Mouse (Mus musculus) CH12.LX (cell line): ENCODE results near the gene Zfpm1. TPM values are rescaled to one million over a fixed set of nuclear protein-coding genes. Genes with fewer than 3 reads are reported as not detected.

Experiments
- DNase-seq: peaks from one replicate; pipeline ENCODE4 v3.0.0-alpha.2; 2013; ENCODE audit errors: extremely low read depth
- H3K27ac ChIP-seq: 2 replicates; pipeline ENCODE4 v1.5.1; 2012; ENCODE audit warnings: low read depth, mild to moderate bottlenecking, control low read depth, moderate library complexity; ENCODE audit not compliant: insufficient read depth
- H3K27me3 ChIP-seq: replicated peaks from 2 replicates; pipeline ENCODE3; 2012; ENCODE audit warnings: inconsistent platforms
- H3K36me3 ChIP-seq, 2 experiments: replicated peaks in 1 of 2; 2 replicates each; pipeline versions ENCODE3 to v1.6.1; 2012; ENCODE audit warnings: inconsistent platforms in 1 of 2, low read length in 1 of 2, mild to moderate bottlenecking in 1 of 2, mixed read lengths in 1 of 2, moderate library complexity in 1 of 2; ENCODE audit not compliant: control insufficient read depth in 1 of 2, insufficient read depth in 1 of 2
- H3K4me1 ChIP-seq, 2 experiments: 2 replicates each; pipeline ENCODE4 v1.6.1; 2012; ENCODE audit warnings: inconsistent platforms in 1 of 2, moderate library complexity in 1 of 2; ENCODE audit not compliant: insufficient read depth in 2 of 2, control insufficient read depth in 1 of 2
- H3K4me2 ChIP-seq: 2 replicates; pipeline ENCODE4 v1.6.1; 2012; ENCODE audit warnings: low read depth, mild to moderate bottlenecking, control low read depth; ENCODE audit not compliant: poor library complexity, insufficient read depth, severe bottlenecking
- H3K4me3 ChIP-seq, 3 experiments: fragments of 150-350 bp in 1 of 3; sonication (generic) in 1 of 3; replicated peaks in 1 of 3; 2 replicates each; pipeline versions ENCODE3 to v1.5.1; 2011 to 2012; ENCODE audit warnings: low read depth in 2 of 3, low read length in 2 of 3, mild to moderate bottlenecking in 2 of 3, moderate library complexity in 2 of 3, control low read depth in 1 of 3, improper control_type of control experiment in 1 of 3, inconsistent platforms in 1 of 3, mixed read lengths in 1 of 3; ENCODE audit not compliant: poor library complexity in 1 of 3
- H3K79me2 ChIP-seq: replicated peaks from 2 replicates; pipeline ENCODE4 v1.6.1; 2012; ENCODE audit warnings: mild to moderate bottlenecking, moderate library complexity; ENCODE audit not compliant: control insufficient read depth, poor library complexity, insufficient read depth, severe bottlenecking; ENCODE audit errors: extremely low read depth
- H3K9ac ChIP-seq: 2 replicates; pipeline ENCODE4 v1.6.1; 2012; ENCODE audit warnings: low read depth, mild to moderate bottlenecking, control low read depth, moderate library complexity; ENCODE audit not compliant: insufficient read depth
- H3K9me3 ChIP-seq: replicated peaks from 2 replicates; pipeline ENCODE3; 2012; ENCODE audit warnings: low read length, inconsistent platforms, mixed read lengths
- BHLHE40 ChIP-seq: IDR thresholded peaks from 2 replicates; pipeline ENCODE4 v1.6.1; 2011; ENCODE audit warnings: mild to moderate bottlenecking, low read depth, low read length, improper control_type of control experiment
- CHD1 ChIP-seq: IDR thresholded peaks from 2 replicates; pipeline ENCODE4 v1.6.1; 2012; ENCODE audit warnings: low read depth, low read length, improper control_type of control experiment, inconsistent platforms
- CHD2 ChIP-seq: IDR thresholded peaks from 2 replicates; pipeline ENCODE4 v1.6.1; 2011; ENCODE audit warnings: low read length, improper control_type of control experiment
- CTCF ChIP-seq, 2 experiments: IDR thresholded peaks in 1 of 2; conservative IDR thresholded peaks in 1 of 2; 2 replicates each; pipeline ENCODE4 v1.5.1; 2011 to 2012; ENCODE audit warnings: low read depth in 2 of 2, low read length in 2 of 2, improper control_type of control experiment in 1 of 2, inconsistent platforms in 1 of 2, mild to moderate bottlenecking in 1 of 2, moderate library complexity in 1 of 2
- ELF1 ChIP-seq: IDR thresholded peaks from 2 replicates; pipeline ENCODE4 v1.6.1; 2014; ENCODE audit warnings: low read depth, mild to moderate bottlenecking, inconsistent platforms, low read length, improper control_type of control experiment
- EP300 ChIP-seq: IDR thresholded peaks from 2 replicates; pipeline ENCODE4 v1.6.1; 2011; ENCODE audit warnings: low read length, improper control_type of control experiment
- JUND ChIP-seq: conservative IDR thresholded peaks from 2 replicates; pipeline ENCODE4 v1.6.1; 2011; ENCODE audit warnings: low read depth, low read length, improper control_type of control experiment
- KAT2A ChIP-seq: IDR thresholded peaks from 2 replicates; pipeline ENCODE4 v1.6.1; 2012; ENCODE audit warnings: low read length, improper control_type of control experiment, inconsistent platforms; ENCODE audit not compliant: insufficient replicate concordance
- MAFK ChIP-seq: IDR thresholded peaks from 2 replicates; pipeline ENCODE4 v1.6.1; 2011; ENCODE audit warnings: low read length, improper control_type of control experiment; ENCODE audit not compliant: insufficient replicate concordance
- MAZ ChIP-seq: IDR thresholded peaks from 2 replicates; pipeline ENCODE4 v1.6.1; 2012; ENCODE audit warnings: low read depth, mild to moderate bottlenecking, inconsistent platforms, low read length, improper control_type of control experiment, moderate library complexity
- MEF2A ChIP-seq: IDR thresholded peaks from 2 replicates; pipeline ENCODE4 v1.6.1; 2014; ENCODE audit warnings: low read depth, mild to moderate bottlenecking, inconsistent platforms, low read length, improper control_type of control experiment, borderline replicate concordance
- MYC ChIP-seq: IDR thresholded peaks from 2 replicates; pipeline ENCODE4 v1.6.1; 2011; ENCODE audit warnings: low read depth, mild to moderate bottlenecking, improper control_type of control experiment, low read length
- NELFE ChIP-seq: IDR thresholded peaks from 2 replicates; pipeline ENCODE4 v1.6.1; 2011; ENCODE audit warnings: low read depth, low read length, improper control_type of control experiment
- NRF1 ChIP-seq: IDR thresholded peaks from 2 replicates; pipeline ENCODE4 v1.6.1; 2014; ENCODE audit warnings: low read depth, mild to moderate bottlenecking, inconsistent platforms, low read length, improper control_type of control experiment, moderate library complexity
- PAX5 ChIP-seq: IDR thresholded peaks from 2 replicates; pipeline ENCODE4 v1.6.1; 2012; ENCODE audit warnings: low read length, inconsistent platforms, mixed read lengths
- POLR2A ChIP-seq: IDR thresholded peaks from 2 replicates; pipeline ENCODE4 v1.6.1; 2011; ENCODE audit warnings: low read depth, mild to moderate bottlenecking, improper control_type of control experiment, low read length
- POLR2AphosphoS2 ChIP-seq: IDR thresholded peaks from 2 replicates; pipeline ENCODE4 v1.6.1; 2011; ENCODE audit warnings: low read depth, low read length, improper control_type of control experiment
- RCOR1 ChIP-seq: conservative IDR thresholded peaks from 2 replicates; pipeline ENCODE4 v1.6.1; 2012; ENCODE audit warnings: low read depth, mild to moderate bottlenecking, inconsistent platforms, low read length, improper control_type of control experiment
- SIN3A ChIP-seq: IDR thresholded peaks from 2 replicates; pipeline ENCODE4 v1.6.1; 2012; ENCODE audit warnings: low read length, improper control_type of control experiment, inconsistent platforms
- TBP ChIP-seq: conservative IDR thresholded peaks from 2 replicates; pipeline ENCODE4 v1.6.1; 2011; ENCODE audit warnings: low read depth, low read length, improper control_type of control experiment
- TCF12 ChIP-seq: IDR thresholded peaks from 2 replicates; pipeline ENCODE4 v1.6.1; 2014; ENCODE audit warnings: low read depth, mild to moderate bottlenecking, inconsistent platforms, low read length, improper control_type of control experiment
- USF1 ChIP-seq: IDR thresholded peaks from 2 replicates; pipeline ENCODE4 v1.6.1; 2014; ENCODE audit warnings: low read depth, mild to moderate bottlenecking, inconsistent platforms, low read length, improper control_type of control experiment
- ZC3H11A ChIP-seq: IDR thresholded peaks from 2 replicates; pipeline ENCODE4 v1.6.1; 2012; ENCODE audit warnings: low read depth, mild to moderate bottlenecking, inconsistent platforms, low read length, improper control_type of control experiment
- ZMIZ1 ChIP-seq: IDR thresholded peaks from 2 replicates; pipeline ENCODE4 v1.6.1; 2012; ENCODE audit warnings: low read depth, mild to moderate bottlenecking, inconsistent platforms, low read length, improper control_type of control experiment
- dilution Hi-C: fragments of 300-500 bp; cut with MboI; formaldehyde crosslinking; loops from 2 replicates; pipeline ENCODE4 v1.14.3; 2020; ENCODE audit warnings: low sequenced_read_pairs; ENCODE audit not compliant: extremely low pct_unique_long_range_greater_than_20kb, extremely low pct_ligation_motif_present
- in situ Hi-C: fragments of 300-500 bp; cut with MboI; formaldehyde crosslinking; loops from 3 replicates; pipeline ENCODE4 v1.14.3; 2019; ENCODE audit warnings: low sequenced_read_pairs, low pct_ligation_motif_present, low pct_unique_long_range_greater_than_20kb, mixed read lengths
- polyA plus RNA-seq: library from polyadenylated mRNA; unstranded; fragments of >175 nt; gene quantifications from 2 replicates; pipeline ENCODE4 v1.2.1, GENCODE M21; 2012; ENCODE audit warnings: low read depth; ENCODE audit not compliant: insufficient read length
- total RNA-seq, 2 experiments: library from RNA; depleted of rRNA; stranded (reverse); fragments of 300-350 nt in 1 of 2; fragments of >200 nt in 1 of 2; gene quantifications; 2 replicates each; pipeline ENCODE4 v1.2.3; 2012 to 2014

Gene Zfpm1
- total and polyA plus RNA-seq, 3 experiments = 11.0 to 63.5 (median 30.1) TPM

- Histone ChIP-seq H3K27me3 (peaks cover 29% of the 10 kb centered on the region), H3K4me2 (no peak overlapping the region), H3K79me2 (no peaks in the 10 kb centered on the region), H3K36me3 (no peaks in the 10 kb centered on the region), H3K4me3 (no peak overlapping the region), H3K4me1 (peaks cover 6 to 22% of the 10 kb centered on the region in 2 experiments; a peak in 3 of 4 replicates), H3K9me3 (no peaks in the 10 kb centered on the region), H3K9ac (no peak overlapping the region), H3K27ac (no peak overlapping the region)
- TF ChIP-seq CTCF (conservative IDR thresholded peaks at IDR 0.05 in 1 of 2, IDR thresholded peaks at IDR 0.05 in 1 of 2; ENCODE audit: low read depth in 2 of 2, low read length in 2 of 2) = no peak
- no peak for TF ChIP-seq BHLHE40
- no peak for TF ChIP-seq TBP
- no peak for TF ChIP-seq PAX5
- no peak for TF ChIP-seq NELFE
- no peak for TF ChIP-seq ELF1
- TF ChIP-seq ZC3H11A = no peak
- no peak for TF ChIP-seq CHD2
- no peak for DNase-seq
- in situ Hi-C loops = no loop called here
- dilution Hi-C loops = no loop called here
Observed at GRCm38 (mm10) chr8:122246257-122247211, 35.4 kb upstream of the Zfpm1 start.

DNA sequence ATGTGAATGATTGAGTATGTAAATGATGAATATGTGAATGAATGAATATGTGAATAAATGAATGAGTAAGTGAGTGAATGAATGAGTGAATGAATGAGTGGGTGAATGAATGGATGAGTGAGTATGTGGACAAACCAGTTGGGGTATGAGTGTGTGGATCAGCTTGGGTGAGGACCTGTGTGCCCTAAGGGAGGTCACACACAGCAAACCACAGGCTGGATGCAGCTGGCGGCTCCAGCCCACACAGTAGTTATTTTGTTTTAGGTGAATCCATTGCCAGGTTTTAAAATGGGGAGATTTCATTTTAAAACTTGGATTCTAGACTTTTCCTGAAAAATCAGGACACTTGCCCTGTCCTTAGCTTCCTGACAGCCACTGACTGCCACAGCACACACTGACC is 30.2 kb upstream of the Zfpm1 start:
- Histone ChIP-seq H3K4me3 (no peak overlapping the region), H3K36me3 (no peaks in the 10 kb centered on the region), H3K27me3 (peaks cover 81% of the 10 kb centered on the region), H3K27ac (no peak overlapping the region), H3K4me1 (peaks cover under 1 to 3% of the 10 kb centered on the region in 2 experiments; a peak in 2 of 4 replicates), H3K9ac (no peak overlapping the region), H3K4me2 (no peak overlapping the region), H3K9me3 (no peaks in the 10 kb centered on the region), H3K79me2 (no peaks in the 10 kb centered on the region)
- dilution Hi-C loops = no loop called here
- DNase-seq = no peak
- TF ChIP-seq USF1 = no peak
- TF ChIP-seq POLR2AphosphoS2 = no peak
- no peak for TF ChIP-seq ZC3H11A
- TF ChIP-seq KAT2A = no peak
- no peak for TF ChIP-seq POLR2A
- no peak for TF ChIP-seq TCF12
- no peak for TF ChIP-seq MAFK
- no peak for TF ChIP-seq MAZ
- TF ChIP-seq SIN3A = no peak
- no peak for TF ChIP-seq MYC
- no peak for TF ChIP-seq ELF1
- no peak for TF ChIP-seq RCOR1
- no peak for TF ChIP-seq NRF1
- TF ChIP-seq BHLHE40 = no peak
- no peak for TF ChIP-seq JUND
- no peak for TF ChIP-seq MEF2A
- no peak for TF ChIP-seq EP300
- no peak for TF ChIP-seq ZMIZ1
- TF ChIP-seq PAX5 = no peak
- TF ChIP-seq CHD1 = no peak
- in situ Hi-C loops = loop anchor here (5.0 kb wide), 1 partner anchor 89 kb away; no protein-coding TSS in a partner anchor
